Mouse (Mus musculus): ENCODE measurements around the gene A930002H24Rik.
"Not testable (repeated sequence)": the region's sequence is repeated elsewhere in the genome, so short reads cannot be mapped to it uniquely, and the experiment has no call there.

The A930002H24Rik gene

DNA sequence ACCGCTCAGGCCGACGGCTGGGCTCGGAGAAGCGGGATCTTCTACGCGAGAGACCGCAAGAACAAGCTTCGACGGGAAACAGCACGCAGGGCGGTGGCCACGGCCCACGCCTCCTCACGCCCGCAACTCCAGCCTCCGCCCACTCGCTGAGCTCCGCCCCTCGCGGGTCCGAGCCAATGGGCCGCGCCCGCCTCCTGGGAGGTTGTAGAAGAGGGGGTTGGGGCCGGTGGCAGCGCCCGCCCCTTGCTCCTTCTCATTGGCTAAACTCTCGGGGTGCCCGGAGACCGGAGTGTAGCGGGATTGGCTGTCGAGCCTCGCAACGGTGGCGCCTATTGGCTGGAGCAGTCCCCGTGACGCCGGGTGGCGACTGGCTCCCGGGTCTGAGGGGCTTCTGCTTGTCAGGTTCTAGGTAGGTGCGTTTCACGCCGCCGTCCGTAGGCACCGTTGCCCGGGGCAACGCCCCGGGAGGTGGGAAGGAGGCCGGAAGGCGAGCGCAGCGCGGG, at the start of gene A930002H24Rik:
A930002H24Rik (minus strand) TSS at position 145 of the 503 bp plus-strand sequence.
- CTCF ChIA-PET, result no interaction called here

DNA sequence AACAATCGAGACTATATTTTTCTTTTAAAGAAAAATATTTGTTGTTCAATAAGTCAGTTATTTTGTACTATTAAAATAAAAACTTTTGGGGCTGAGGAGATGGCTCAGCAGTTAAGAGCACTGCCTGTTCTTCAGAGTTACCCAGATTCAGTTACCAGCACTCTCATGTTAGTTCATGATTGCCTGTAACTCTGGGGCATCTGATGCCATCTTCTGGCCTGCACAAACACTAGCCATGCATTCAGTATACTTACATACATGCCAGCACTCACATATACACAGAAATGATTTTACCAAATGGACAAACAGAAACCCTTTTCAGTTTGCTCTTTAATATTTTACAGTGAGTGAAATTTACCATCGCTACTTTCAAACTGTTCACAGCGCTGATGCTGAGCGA, 45.7 kb upstream of the A930002H24Rik start:
- CTCF ChIA-PET, result no interaction called here

DNA sequence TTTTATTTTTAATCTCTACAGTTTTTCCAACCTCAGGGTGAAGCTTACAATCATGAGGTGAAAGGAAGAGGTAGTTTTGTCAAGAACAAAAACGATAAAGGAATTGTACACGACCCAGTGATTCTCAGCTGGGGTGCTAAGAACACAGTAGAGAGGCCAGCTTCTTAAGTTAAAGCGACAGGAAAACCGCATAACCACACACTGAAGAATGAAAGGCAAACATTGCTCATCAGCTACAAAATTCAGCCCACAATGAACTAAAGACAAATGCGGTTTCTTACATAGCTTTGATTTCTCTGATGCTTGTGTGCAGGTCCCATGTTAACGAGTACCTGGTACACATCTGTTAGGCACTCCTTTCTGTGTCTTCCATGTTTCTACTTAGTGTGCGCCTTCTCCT, 33.5 kb upstream of the A930002H24Rik start:
- CTCF ChIA-PET, result no interaction called here

DNA sequence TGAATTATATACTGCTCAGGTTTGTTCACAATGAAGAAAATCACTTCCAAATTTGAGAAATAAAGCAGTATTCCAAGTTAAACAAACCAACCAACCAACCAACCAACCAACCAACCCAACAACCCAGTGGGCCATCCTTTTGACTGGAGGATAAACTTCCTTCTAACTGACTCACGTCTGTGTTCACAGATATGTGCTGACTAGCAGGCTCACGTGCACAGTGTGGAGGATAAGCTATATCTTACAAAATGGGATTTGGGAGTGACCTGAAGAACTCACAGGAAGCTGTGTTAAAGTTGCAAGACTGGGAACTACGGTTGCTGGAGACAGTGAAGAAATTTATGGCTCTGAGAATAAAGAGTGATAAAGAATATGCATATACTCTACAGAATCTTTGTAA, 32.2 kb upstream of the A930002H24Rik start:
- CTCF ChIA-PET, result no interaction called here

DNA sequence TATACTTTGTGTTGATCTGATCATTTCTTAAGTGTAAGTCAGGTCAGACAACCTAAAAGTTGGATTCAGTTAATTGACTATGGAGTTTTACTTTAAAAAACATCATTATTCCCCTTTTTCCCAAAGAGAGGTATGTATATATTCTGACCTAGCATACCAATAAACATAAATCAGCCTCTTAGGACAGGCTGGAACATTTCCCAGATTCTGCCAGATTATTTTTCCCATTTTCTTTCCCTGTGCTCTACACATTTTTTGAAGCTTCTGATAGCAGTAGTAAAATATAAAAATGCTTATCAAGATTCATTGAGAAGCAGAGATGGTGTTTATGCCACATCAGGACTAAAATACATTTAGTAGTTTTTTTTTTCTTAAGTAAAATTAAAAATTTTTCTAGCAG, 27.0 kb upstream of the A930002H24Rik start:
- CTCF ChIA-PET, result no interaction called here

DNA sequence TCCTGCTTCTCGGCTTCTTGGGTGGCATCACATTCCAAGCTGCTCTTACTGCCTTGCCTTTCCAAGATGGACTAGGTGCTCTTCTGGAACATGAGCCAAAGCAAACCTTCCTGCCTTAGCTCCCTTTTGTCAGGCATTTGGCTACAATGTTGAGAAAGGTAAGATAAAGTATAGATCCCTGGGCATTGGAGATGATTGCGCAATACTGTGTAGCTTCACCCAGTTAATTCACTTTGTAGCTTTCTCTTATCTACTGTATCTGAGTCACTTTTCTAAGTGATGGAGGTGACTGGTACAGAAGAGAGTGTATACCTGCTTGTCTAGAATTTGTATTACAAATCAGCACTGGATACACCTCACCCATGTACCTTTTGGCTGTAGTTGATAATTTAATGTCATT, 23.4 kb upstream of the A930002H24Rik start:
- CTCF ChIA-PET, result no interaction called here

DNA sequence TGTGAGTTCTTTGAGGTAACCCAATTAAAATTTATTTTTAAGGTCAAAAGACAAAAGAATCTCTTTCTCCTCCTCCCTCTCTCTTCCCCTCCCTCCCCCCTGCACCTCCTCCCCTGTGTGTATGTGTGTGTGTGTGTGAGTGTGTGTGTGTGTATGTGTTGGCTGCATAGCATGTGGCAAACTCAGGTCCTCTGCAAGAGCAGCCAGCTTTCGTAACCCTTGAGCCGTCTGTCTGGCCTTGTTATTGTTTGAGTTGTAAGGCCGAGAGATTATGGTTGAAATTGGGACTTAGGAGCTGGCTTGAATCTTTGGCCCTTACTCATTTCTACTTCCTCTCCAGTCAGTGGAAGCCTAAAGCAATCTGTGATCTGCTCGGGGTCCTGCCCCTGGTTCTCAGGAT, 16.4 kb upstream of the A930002H24Rik start:
- CTCF ChIA-PET, result no interaction called here

DNA sequence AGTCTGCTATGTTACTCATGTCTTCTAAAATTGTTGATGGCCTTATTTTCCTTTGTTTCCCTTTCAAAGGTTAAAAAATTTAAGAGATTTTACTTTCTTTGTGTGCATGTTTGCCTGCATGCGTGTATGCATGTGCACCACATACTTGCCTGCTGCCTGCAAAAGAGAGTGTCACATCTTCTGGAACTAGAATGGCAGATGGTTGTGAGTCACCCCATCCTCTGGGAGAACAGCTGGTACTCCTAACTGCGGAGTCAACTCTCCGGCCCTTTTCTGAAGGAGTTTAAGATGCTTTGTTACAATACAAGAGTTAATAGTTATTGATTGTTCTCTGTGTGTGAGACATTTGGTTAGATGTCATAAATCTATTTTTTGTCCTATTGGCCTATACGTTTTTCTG, 15.3 kb upstream of the A930002H24Rik start:
- CTCF ChIA-PET, result no interaction called here

DNA sequence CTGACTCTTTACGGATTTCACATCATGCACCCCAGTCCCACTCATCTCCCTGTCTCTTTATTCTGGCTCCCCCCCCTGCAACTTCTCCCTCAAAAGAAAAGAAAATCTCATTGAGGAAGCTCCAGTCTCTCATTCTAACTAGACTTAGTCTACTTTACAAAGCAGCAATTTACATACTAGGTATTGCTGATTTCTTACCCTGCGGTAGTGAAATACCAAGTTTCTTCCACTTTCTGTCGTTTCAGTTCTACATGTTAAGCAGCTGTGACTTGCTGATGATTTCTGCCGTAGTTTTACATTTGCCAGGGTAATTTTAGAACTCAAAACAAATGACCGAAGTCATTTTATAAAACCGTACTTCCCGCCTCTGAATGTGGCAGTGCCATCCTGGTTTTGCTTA, 8.2 kb upstream of the A930002H24Rik start:
- CTCF ChIA-PET, result interaction anchor here (0.6 kb wide), 1 partner anchor 1714 kb away, joined by 3 read pairs; no protein-coding TSS in a partner anchor

DNA sequence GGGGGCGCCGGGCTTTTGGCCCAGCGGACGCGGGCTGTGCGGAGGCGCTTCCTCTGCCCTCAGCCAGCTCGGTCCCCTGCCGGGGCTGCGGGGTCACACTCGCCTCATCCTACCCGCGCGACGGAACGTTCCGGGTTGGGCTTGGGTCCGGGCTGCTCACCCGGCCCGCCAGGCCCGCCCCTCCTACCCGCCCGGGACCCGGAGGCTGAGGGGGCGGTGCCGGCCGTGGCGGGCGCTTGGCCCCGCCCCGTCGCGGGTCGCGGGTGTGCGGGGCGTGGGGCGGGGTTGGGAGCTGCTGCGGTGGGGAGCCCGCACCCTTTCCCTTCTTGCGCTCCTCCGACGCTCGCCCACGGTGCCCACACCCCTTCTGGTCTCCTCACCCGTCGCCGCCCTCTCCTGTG, 580 bp upstream of the A930002H24Rik start:
- CTCF ChIA-PET, result no interaction called here

DNA sequence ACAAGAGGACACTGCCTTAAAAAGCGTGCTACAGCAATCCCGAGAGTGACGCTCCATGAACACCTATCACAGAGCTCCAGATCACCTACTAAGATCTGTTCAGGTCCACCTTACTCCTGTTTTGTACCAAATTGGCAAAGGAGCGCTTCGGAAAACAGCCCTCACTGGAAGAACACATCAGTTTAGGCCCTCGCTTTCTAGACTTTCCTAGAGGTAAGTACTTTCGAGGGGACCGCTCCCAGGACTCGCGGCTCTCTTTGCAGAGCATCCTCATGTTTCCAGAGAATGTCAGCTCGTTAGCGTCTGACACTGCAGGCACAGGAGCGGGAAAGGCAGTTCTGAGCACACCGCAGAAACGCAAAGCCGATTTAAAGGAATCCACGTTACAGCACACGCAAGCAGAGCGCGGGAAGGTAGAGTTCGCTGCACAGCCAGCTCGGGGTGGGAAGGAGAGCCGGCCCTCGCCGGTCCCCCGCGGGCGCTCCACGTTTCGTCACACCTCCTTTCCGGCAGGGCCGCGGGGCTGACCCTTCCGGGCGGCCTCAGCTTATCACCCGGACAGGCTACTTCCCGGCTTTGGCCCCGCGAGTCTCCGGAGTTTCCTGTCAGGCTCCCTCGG, 470 bp downstream of the A930002H24Rik start, which contains the start of gene Fer:
Fer (plus strand) TSS at position 51 of the 619 bp plus-strand sequence.
- CTCF ChIA-PET, result no interaction called here

DNA sequence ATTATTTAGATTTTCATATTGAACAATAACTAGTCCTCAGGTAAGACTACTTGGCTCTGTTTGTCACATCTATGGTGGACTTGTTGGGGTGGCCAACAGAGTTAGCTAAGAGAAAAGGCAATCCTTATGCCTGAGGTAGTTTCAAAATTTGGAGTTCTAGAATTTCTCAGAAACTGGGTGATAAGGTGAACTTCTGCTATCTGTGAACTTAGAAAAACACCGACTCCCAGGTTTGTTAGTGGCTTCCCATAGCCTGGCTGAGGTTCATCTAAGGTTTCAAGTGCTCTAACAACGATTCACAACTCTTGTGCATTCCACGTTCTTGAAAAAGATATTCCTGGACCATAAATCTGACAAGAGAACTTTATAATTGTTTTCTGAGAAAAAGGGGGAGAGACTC, 1.2 kb downstream of the A930002H24Rik start:
- CTCF ChIA-PET, result interaction anchor here (0.6 kb wide), 1 partner anchor 273 kb away, joined by 4 read pairs; no protein-coding TSS in a partner anchor

DNA sequence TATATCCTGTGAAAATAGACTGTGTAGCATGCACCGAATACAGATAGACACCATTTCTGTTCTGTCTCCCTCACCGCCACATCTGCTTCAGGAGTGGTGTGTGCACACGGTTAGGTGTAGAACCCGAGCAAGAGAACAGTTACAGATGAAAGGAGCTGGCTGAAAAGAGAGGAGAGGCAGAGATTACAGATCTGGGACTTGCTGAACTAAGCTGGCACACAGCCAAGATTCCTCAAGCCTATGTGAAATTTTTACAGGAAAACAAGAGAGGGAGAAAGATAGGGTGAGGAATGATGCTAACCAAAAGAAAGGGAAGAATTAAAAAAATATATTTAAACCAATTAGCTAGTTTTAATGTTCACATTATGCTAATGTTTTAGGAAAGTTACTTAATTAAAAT, 2.6 kb downstream of the A930002H24Rik start:
- CTCF ChIA-PET, result no interaction called here

DNA sequence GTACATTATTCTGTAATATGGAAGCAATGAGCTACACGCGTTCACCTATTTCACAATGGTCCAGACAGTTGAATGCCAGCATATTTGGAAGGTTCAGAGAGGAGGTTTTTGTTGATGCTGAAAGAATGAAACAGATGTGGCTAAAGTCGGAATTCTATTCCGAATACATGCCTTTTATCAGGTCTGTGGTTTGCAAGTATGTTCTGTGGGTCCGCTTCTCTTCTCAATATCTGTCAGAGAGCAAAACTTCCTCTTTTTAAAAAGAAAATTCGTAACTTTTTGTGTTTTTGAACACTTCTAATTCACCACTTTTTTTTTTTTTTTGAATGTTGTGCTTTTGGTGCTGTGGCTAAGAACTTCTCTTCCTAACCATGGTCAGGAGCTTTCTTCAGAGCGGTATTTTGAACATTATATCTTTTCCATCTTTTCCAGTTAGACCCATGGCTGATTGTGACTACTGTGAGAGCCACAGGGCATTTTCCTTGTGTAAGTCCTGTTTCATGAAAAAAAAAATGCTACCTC, 6.5 kb downstream of the A930002H24Rik start:
- CTCF ChIA-PET, result no interaction called here

DNA sequence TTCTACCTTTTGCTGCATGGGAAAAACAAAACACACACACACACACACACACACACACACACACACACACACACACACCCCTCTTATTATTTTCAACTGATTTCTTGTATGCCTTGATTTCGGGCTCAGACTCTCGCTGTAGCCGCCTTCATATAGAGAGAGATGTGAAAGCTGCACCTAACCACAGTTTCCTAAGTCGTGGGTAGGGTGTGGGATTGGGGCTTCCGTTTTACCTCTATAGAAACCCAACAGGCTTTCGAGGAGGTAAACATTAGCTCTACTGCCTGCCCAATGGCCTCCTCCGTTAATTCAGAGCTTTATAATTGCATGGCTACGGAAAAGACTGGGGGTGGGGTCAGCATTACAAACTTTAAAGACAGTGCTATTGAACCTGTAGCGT, 13.6 kb downstream of the A930002H24Rik start:
- CTCF ChIA-PET, result interaction anchor here (0.6 kb wide), 1 partner anchor 324 kb away, joined by 7 read pairs; no protein-coding TSS in a partner anchor

DNA sequence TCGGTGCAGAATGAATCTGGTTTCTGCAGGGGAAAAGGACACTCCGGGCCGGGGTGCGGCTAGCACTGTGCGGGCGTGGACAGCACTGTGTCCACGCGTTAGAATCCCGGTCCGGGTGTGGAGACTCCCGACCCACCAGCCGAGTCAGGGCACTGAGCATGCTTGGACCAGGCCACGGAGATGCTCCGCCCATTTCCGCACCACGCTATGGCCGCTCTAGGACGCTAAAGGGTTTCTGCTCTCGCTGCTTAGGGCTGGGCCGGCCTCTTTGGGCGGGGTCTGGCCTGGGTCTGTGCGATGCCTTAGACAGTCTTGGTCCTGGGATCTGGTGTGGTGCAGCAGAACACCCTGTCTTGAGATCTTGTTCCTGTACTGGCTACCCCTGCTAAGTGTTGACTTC, 14.0 kb downstream of the A930002H24Rik start:
- CTCF ChIA-PET, result interaction anchor here (0.6 kb wide), 1 partner anchor 325 kb away, joined by 7 read pairs; no protein-coding TSS in a partner anchor

DNA sequence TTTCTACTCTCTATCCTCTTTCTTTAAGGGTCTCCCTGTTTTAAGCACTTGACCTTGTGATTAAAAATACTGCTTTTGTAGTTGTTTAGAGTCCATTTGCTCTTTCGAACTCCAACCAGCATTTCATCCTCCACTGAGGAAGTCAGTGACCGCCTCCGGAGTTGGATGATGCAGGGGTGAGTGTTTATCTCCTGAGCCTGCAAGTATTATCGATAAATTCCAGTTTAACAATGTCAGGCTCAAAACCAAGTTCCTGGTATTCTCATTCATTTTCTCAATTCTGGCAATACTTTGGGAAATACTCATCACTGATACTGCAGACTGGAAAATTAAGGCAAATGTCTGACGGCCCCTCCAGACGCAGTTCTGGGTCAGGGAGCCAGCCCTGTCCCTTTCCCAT, 14.4 kb downstream of the A930002H24Rik start:
- CTCF ChIA-PET, result no interaction called here

DNA sequence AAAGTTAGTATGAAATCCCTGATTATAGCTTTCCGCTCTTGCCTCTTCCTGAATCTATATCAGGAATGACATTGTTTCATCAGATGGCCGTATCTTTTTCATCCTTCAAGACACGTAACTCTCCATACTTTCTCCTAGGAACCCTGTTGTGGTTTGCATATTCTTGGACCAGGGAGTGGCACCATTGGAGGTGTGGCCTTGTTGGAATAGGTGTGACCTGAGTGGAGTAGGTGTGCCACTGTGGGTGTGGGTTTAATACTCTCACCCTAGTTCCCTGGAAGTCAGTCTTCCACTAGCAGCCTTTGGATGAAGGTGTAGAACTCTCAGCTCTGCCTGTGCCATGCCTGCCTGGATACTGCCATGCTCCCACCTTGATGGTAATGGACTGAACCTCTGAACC, 17.8 kb downstream of the A930002H24Rik start:
- CTCF ChIA-PET, result not testable (repeated sequence)

DNA sequence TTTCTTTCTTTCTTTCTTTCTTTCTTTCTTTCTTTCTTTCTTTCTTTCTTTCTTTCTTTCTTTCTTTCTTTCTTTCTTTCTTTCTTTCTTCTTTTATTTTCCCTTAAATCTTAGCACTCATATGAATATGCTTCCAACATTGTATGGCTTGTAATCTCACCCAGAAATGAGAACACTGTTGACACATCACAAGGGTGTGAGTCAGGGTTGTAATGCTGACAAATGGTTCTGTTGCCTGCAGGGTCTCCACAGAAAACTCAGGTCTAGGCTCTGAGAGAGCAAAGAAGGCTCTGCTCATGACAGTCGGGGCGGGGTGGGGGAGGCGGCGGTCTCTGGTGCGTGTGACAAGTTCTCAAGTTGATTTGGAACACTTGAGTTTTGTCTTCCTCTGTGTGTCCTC, 18.7 kb downstream of the A930002H24Rik start:
- CTCF ChIA-PET, result no interaction called here

DNA sequence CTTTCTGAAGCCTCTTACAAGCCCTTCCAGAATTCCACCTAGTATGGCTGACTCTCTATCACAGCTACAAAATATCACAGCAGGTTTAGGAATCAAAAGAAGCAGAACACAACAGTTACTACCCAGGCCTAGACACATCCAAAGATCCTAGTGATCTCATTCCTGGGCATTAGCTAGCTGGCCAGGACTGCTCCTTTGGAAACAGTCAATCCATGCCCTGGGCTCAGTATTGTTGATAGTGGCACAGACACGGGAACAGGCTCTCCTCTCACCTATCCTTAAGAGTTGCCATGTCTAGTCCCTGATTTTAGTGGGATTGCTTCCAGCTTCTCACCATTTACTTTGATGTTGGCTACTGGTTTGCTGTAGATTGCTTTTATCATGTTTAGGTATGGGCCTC, 21.4 kb downstream of the A930002H24Rik start:
- CTCF ChIA-PET, result no interaction called here

DNA sequence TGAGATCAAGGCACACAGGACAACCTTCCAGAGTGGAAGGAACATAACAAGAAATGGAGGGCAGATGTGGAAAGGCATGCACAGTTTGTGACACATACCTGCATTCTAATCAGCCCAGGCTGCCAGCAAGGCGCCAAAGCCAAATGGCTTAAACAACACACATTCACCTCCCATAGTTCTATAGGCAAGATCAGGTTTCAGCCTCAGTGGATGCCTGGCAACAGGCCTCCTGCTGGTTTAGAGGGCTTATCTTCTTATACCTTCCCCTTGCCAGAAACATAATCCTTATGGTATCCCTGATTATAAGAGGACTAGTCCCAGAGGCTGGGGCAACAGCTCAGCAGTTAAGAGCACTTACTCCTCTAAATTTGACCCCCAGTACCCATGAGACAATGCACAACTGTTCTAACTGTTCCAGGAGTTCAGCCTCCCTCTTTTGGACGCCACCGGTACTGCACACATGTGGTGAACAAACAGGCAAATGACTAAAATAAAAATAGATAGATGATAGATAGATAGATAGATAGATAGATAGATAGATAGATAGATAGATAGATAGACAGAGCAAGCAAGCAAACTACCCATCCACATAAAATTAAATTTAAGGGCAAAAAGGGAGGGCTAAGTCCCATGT, 23.8 kb downstream of the A930002H24Rik start:
- CTCF ChIA-PET, result no interaction called here

DNA sequence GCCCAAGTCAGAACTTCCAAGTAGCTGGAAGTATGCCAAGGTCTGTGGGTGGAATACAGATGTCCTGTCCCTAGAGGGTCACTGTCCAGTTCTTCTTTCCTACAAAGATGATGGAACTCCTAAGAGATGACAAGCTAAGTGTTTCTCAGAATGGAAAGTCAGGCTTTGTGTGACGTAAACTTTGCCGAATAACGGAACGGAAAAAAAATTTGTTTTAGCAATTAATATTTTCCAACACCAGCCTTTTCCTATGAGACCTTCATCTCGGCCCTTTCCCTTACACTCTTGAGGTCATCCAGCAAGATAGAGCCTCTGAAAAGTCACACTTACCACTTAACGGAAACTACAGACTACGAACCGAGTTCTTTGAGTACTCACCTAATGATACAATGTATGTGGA, 25.4 kb downstream of the A930002H24Rik start:
- CTCF ChIA-PET, result no interaction called here

DNA sequence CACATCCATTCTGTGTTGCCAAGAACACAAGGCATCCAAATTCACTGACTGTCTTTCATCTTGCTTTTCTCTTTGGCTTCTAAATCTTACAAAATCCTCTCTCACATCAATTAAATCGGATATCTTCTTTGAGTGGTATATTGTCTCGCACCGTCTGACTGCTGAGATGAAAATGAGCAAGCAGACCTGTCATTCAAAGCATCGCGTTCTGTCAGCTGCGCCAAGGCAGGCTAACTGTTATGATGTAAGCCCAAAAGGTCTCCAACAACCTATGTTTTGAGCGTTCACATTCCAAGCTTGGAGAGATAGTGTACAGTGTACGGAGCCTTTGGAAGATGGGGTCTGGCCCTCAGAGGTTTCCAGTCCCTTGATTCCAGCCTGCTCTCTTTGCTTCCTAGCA, 26.9 kb downstream of the A930002H24Rik start:
- CTCF ChIA-PET, result no interaction called here
